Mouse (Mus musculus): ENCODE data around the gene Nop56. TPM values are rescaled to one million over a fixed set of nuclear protein-coding genes. Genes with fewer than 3 reads are reported as not detected.

Nop56 gene
- polyA plus RNA-seq, 1 experiment from 2014 or later = 288 TPM

GRCm38 (mm10) chr2:130280224-130280623, 6.0 kb downstream of the Nop56 start:
- ATAC-seq (ENCODE audit: low FRiP score, low read depth) = no peak

GRCm38 (mm10) chr2:130280818-130281217, 6.6 kb downstream of the Nop56 start:
- Histone ChIP-seq H3K4me2 (replicated peaks) (no peak overlapping the region), H3K9me3 (no peaks in the 10 kb centered on the region), H3K4me1 (peaks cover 14% of the 10 kb centered on the region), H3K36me3 (peaks cover 56% of the 10 kb centered on the region), H3K4me3 (no peak overlapping the region), H3K9ac (no peak overlapping the region), H3K27me3 (replicated peaks) (no peaks in the 10 kb centered on the region), H3K27ac (no peak overlapping the region)
- WGBS = 81% methylated on average over 4 of the region's 4 CpGs
- ATAC-seq (ENCODE audit: low FRiP score, low read depth) = no peak

More at GRCm38 (mm10) chr2:130280224-130280623, 6.0 kb downstream of the Nop56 start:
- Histone ChIP-seq H3K4me1 (peaks cover 20% of the 10 kb centered on the region), H3K27ac (no peak overlapping the region), H3K9ac (no peak overlapping the region), H3K9me3 (no peaks in the 10 kb centered on the region), H3K27me3 (replicated peaks) (no peaks in the 10 kb centered on the region), H3K4me2 (replicated peaks) (no peak overlapping the region), H3K36me3 (peaks cover 61% of the 10 kb centered on the region), H3K4me3 (no peak overlapping the region)
- 68% methylated on average over 7 of the region's 7 CpGs for WGBS

DNA sequence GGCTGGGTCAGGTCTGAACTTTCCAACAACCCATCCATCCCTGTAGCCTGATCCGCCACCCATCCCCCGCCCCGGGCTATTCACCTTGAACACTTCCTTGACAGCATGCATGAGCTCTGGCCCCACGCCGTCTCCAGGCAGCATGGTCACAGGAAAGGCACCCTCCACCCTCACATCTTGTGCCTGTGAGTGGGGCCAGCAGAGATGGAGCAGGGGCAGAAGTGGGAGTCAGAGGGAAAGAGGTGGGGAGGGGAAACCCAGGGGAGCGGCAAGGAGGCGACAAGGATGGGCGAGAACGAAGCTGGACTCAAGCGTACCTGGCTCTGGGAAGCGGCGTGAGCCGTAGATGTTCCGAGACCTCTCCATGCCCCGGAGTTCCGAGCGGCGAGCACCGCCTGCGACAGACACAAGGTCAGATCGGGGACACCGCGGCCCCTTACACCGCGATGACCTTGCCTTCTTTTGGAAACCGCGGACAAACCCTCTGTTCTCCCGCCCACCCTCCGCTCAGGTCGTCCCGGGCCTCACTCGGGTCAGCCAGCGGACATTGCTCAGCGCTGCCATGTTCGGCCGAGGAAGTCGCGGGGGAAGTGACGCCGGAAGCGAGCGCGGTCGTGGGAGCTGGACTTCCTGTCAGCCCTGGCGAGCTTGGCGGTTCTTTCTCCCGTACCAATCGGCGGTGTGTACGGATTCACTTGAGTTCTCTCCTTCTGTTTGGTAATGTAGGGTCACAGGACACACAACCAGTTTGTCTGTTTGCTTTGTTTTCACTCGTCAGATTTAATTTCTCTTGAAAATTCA, 9.8 kb downstream of the Nop56 start, which contains the start of gene Idh3b:
TSS of gene Idh3b (minus strand) at position 694 of the 801 bp plus-strand sequence.
- peak within 1 kb of the TSS; percentile 84 for H3K4me3 ChIP-seq
- H3K9ac ChIP-seq = peak within 1 kb of the TSS; percentile 84
- no peaks in the 10 kb centered on the region for H3K9me3 ChIP-seq
- H3K4me2 ChIP-seq (replicated peaks) = peak within 1 kb of the TSS; percentile 98
- H3K27ac ChIP-seq = no peak within 1 kb of the TSS
- H3K27me3 ChIP-seq (replicated peaks) = no peaks in the 10 kb centered on the region
- peak; percentile 90 for ATAC-seq (ENCODE audit: low FRiP score, low read depth)
- H3K36me3 ChIP-seq = peaks cover 27% of the 10 kb centered on the region
- 1% methylated on average over 51 of the region's 51 CpGs for WGBS
- peaks cover 9% of the 10 kb centered on the region for H3K4me1 ChIP-seq

- Histone ChIP-seq H3K27ac (no peak overlapping the region), H3K4me3 (no peak overlapping the region), H3K9ac (no peak overlapping the region), H3K4me2 (replicated peaks) (no peak overlapping the region), H3K36me3 (no peaks in the 10 kb centered on the region), H3K4me1 (peaks cover 7% of the 10 kb centered on the region), H3K27me3 (replicated peaks) (no peaks in the 10 kb centered on the region), H3K9me3 (no peaks in the 10 kb centered on the region)
- 76% methylated on average over 4 of the region's 4 CpGs for WGBS
- no peak for ATAC-seq (ENCODE audit: low FRiP score, low read depth)
These were observed 14.9 kb downstream of the Nop56 start for GRCm38 (mm10) chr2:130289086-130289485.

DNA sequence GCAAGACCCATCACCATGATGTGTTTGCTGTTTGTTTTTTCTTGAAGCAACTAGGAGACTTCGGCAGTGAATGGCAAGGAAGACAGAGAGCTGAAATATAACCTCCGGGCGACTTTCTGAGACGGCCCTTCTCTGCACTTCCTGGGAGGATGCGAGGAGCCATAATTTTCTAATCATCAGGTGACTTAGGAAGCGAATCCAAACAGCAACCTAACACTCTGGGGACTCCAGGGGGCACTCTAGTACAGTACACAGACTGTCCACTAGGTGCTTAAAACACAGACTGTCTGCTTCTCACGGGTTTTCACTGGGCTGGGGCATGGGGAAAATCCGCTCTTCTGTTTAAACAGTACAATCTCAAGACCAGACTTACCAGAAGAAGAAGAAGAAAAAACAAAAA, 17.2 kb downstream of the Nop56 start:
- WGBS = 15% methylated on average over 8 of the region's 8 CpGs
- ATAC-seq (ENCODE audit: low FRiP score, low read depth) = no peak
- no peaks in the 10 kb centered on the region for H3K27me3 ChIP-seq (replicated peaks)
- H3K9me3 ChIP-seq = no peaks in the 10 kb centered on the region
- H3K27ac ChIP-seq = no peak overlapping the region
- no peak overlapping the region for H3K4me2 ChIP-seq (replicated peaks)
- H3K9ac ChIP-seq = no peak overlapping the region
- no peaks in the 10 kb centered on the region for H3K36me3 ChIP-seq
- peaks cover 23% of the 10 kb centered on the region for H3K4me1 ChIP-seq
- H3K4me3 ChIP-seq = no peak overlapping the region

- Histone ChIP-seq H3K9ac (no peak overlapping the region), H3K4me1 (peaks cover 31% of the 10 kb centered on the region), H3K36me3 (no peaks in the 10 kb centered on the region), H3K27me3 (replicated peaks) (no peaks in the 10 kb centered on the region), H3K4me2 (replicated peaks) (no peak overlapping the region), H3K4me3 (no peak overlapping the region), H3K9me3 (no peaks in the 10 kb centered on the region), H3K27ac (no peak overlapping the region)
- 58% methylated on average over 3 of the region's 3 CpGs for WGBS
- ATAC-seq (ENCODE audit: low FRiP score, low read depth) = no peak
These were observed 18.8 kb downstream of the Nop56 start for GRCm38 (mm10) chr2:130293009-130293408.

GRCm38 (mm10) chr2:130293486-130293885, 19.3 kb downstream of the Nop56 start:
- no peak overlapping the region for H3K9ac ChIP-seq
- H3K4me1 ChIP-seq = peaks cover 31% of the 10 kb centered on the region
- H3K9me3 ChIP-seq = no peaks in the 10 kb centered on the region
- H3K27me3 ChIP-seq (replicated peaks) = no peaks in the 10 kb centered on the region
- H3K4me3 ChIP-seq = no peak overlapping the region
- H3K36me3 ChIP-seq = no peaks in the 10 kb centered on the region
- no peak overlapping the region for H3K4me2 ChIP-seq (replicated peaks)
- WGBS = 8% methylated on average over 4 of the region's 4 CpGs
- H3K27ac ChIP-seq = no peak overlapping the region
- ATAC-seq (ENCODE audit: low FRiP score, low read depth) = no peak

GRCm38 (mm10) chr2:130294218-130294935, 20.1 kb downstream of the Nop56 start:
- Histone ChIP-seq H3K4me1 (peaks cover 31% of the 10 kb centered on the region), H3K9ac (peak overlapping the region; percentile 80), H3K27me3 (replicated peaks) (no peaks in the 10 kb centered on the region), H3K9me3 (no peaks in the 10 kb centered on the region), H3K27ac (peak overlapping the region; percentile 50; the same call in 1 of the 2 replicates), H3K4me2 (replicated peaks) (peak overlapping the region; percentile 75), H3K4me3 (peak overlapping the region; percentile 78), H3K36me3 (no peaks in the 10 kb centered on the region)
- ATAC-seq (ENCODE audit: low FRiP score, low read depth) = no peak
- whole genome bisulfite sequencing = 10% methylated on average over 20 of the region's 20 CpGs

DNA sequence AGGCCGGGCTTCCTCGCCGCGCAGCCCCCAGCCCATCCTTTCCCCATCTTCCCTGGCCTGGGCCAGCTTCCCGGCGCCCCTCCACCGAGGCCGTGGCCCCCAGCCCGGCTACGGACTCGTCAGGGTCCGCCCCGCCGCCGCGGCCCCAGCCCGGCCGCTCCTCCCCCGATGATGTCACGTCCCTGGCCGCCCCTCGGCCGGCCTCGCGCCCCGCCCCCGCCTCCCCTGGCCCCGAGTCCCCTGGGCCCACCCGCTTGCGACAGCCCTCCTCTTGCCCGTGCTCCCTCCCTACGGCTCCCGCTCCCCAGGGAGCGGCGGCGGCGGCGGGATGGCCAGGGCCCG, 20.7 kb downstream of the Nop56 start, which contains the start of gene Ebf4:
TSS of gene Ebf4 (plus strand) at position 234 of the 342 bp plus-strand sequence.
- ATAC-seq (ENCODE audit: low FRiP score, low read depth) = peak; percentile 77
- H3K4me2 ChIP-seq (replicated peaks) = peak within 1 kb of the TSS; percentile 75
- peak within 1 kb of the TSS; percentile 80 for H3K9ac ChIP-seq
- peaks cover 31% of the 10 kb centered on the region for H3K4me1 ChIP-seq
- H3K9me3 ChIP-seq = no peaks in the 10 kb centered on the region
- H3K4me3 ChIP-seq = peak within 1 kb of the TSS; percentile 78
- H3K36me3 ChIP-seq = no peaks in the 10 kb centered on the region
- peak within 1 kb of the TSS; percentile 50 for H3K27ac ChIP-seq
- H3K27me3 ChIP-seq (replicated peaks) = no peaks in the 10 kb centered on the region
- WGBS = under 1% methylated on average over 39 of the region's 39 CpGs

DNA sequence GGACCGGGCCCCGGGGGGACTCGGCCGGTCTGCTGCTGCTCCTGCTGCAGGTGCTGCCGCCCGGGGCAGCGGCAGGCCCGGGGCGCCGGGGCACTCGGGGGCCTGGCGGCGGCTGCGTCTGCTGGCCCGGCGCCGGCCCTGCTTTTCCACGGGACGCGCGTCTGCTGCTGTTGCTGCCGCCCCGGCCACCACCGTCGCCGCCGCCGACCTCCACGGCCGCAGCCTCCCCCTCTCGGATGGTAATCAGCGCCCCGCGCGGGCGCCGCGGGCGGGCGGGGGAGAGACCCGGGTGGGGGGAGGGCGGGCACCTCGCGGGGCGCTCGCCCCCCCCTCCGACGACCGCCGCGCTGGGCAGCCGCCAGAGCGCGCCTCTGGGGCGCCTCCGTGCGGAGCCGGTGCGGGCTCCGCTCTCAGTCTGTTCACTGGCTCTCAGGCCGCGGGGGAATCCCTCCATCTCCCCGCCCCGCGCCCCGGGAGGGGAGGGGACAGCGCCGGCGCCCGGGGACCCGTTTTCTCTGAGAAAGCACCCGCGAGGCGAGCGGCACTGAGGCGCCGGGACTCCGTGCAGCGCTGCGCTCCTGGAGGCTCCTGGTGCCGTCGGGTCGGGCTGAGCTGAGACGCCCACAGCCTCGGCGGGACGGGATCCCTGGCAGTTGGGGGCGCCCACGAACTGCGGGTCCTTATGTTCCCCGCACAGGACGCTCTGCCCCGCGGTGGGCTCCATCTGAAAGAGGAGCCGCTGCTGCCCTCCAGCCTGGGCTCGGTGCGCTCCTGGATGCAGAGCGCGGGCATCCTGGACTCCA, 21.3 kb downstream of the Nop56 start:
- H3K27me3 ChIP-seq (replicated peaks) = no peaks in the 10 kb centered on the region
- H3K27ac ChIP-seq = peak overlapping the region; percentile 50
- peak overlapping the region; percentile 75 for H3K4me2 ChIP-seq (replicated peaks)
- H3K4me3 ChIP-seq = peak overlapping the region; percentile 78
- H3K9me3 ChIP-seq = no peaks in the 10 kb centered on the region
- WGBS = under 1% methylated on average over 76 of the region's 99 CpGs
- H3K36me3 ChIP-seq = no peaks in the 10 kb centered on the region
- peak; percentile 69 for ATAC-seq (ENCODE audit: low FRiP score, low read depth)
- H3K4me1 ChIP-seq = peaks cover 31% of the 10 kb centered on the region
- peak overlapping the region; percentile 80 for H3K9ac ChIP-seq

DNA sequence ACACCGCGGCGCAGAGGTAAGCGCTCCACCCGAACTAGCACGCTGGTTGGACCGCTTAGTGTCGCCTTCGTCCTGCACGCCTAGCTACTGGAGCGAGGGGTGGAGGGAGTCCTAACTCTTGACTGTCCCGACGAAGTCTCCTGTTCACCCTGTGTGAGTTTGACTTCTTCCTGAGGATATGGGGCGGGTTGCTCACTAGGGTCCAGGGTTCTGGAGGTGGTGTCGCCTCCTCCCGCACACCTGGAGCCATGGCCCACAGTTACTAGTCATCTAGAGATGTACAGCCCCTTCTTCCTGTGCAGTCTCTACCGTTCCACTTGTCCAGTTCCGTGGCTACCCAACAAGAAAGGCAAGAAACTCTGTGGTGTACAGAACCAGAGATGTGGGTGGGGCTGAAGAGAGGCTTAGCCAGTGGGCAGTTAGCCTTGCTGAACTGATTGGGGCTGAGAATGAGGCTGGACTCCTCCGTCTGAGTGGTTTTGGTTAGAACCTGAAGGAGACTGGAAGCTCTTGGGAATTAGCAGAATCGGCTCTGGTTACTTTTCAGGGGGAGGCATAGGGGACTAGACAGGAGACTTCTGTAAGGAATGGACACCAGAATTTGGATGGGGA, 22.0 kb downstream of the Nop56 start:
- Histone ChIP-seq H3K4me1 (peaks cover 31% of the 10 kb centered on the region), H3K36me3 (no peaks in the 10 kb centered on the region), H3K4me2 (replicated peaks) (peak overlapping the region; percentile 75), H3K27me3 (replicated peaks) (no peaks in the 10 kb centered on the region), H3K27ac (no peak overlapping the region), H3K9me3 (no peaks in the 10 kb centered on the region), H3K4me3 (peak overlapping the region; percentile 78), H3K9ac (peak overlapping the region; percentile 80)
- ATAC-seq (ENCODE audit: low FRiP score, low read depth) = peak; percentile 2; the same call in 1 of the 2 replicates
- WGBS = 4% methylated on average over 20 of the region's 20 CpGs
